Mouse (Mus musculus) heart, postnatal 0 days (tissue): Measurements from ENCODE around the gene Cacng4.

Experiments
- CTCF ChIP-seq: IDR thresholded peaks from 2 replicates; pipeline ENCODE4 v1.5.1; 2016; ENCODE audit warnings: antibody characterized with exemption, control low read depth, low read depth
- EP300 ChIP-seq: IDR thresholded peaks from 2 replicates; pipeline ENCODE4 v1.6.1; 2016; ENCODE audit warnings: antibody characterized with exemption, low read depth

- TF ChIP-seq CTCF (no peak), EP300 (no peak)
Observed at GRCm38 (mm10) chr11:107749114-107749513, 45.2 kb downstream of the Cacng4 start.
